Mouse (Mus musculus): Measurements from ENCODE around the gene Srpk3.

Gene Srpk3

DNA sequence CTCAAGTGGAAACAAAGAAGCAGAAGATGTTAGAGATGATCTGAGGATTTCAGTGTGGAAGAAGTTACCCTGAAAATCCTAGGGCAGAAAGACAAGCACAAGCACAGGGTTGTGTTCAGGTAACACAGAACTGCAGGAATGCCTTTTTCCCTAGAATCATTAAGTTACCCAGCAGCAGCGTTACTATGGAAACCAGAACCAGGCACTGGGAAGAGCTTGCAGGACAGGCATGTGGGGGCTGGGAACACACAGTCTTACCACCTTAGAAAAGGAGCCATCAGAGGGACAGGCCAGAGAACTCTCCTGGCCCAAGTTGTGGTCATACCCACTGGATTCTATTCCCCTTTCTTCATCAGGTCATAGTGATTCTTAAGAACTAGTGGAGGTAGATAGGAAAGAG, 31.6 kb downstream of the Srpk3 start:
- no peak for DNase-seq (ENCODE audit: low spot score)

DNA sequence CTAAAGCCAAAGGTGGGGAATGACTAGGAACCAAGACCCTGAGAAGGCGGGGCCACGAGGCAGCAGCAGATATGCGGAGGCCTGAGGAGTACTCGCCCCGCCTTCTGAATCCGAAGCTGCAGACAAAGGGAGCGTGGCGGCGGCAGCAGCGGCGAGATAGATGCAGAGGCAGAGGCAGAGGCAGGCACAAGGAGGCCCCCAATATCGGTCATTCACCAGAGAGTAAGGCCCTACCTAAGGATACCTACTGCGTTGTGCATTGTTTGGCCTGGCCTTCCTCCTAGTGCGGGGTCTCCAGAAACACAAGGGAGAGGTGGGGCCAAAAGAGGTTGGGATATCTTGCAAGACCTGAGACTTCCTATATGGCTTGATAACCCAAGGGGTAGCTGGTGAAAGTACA, 40.9 kb downstream of the Srpk3 start:
- no peak for DNase-seq (ENCODE audit: low spot score)

DNA sequence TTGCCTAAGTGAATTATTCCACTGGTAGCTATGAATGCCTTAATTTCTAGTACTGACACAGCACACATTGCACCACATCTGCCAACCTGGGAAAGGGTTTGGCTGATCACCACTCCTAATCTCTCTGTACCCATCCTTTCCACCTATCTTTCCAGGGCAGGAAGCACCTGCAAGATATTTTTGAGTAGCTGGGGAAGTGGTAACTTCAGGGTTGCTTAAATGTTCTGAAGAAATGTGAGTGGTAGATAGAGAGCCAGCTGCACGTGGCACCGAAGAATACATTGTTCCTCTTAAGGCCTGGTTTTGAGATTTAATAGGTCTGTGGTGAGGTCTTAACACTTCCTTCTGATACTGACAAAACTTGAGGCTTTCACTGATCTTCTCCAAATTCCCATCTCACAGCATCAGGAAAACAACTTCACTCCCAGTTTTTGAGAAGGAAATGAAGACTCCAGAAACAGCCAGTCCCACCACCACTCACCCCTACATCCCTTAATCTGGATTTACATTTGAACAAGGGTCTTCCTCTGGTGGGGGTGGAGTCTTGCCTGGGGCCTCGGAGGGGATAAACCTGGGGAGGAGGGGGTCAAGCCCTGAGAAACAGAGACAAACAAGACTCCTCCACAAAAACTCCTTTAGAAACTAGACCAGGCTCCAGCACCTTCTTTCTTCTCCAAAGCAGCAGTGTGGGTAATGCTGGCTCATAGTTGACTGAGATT, 42.5 kb downstream of the Srpk3 start:
- no peak for DNase-seq (ENCODE audit: low spot score)

DNA sequence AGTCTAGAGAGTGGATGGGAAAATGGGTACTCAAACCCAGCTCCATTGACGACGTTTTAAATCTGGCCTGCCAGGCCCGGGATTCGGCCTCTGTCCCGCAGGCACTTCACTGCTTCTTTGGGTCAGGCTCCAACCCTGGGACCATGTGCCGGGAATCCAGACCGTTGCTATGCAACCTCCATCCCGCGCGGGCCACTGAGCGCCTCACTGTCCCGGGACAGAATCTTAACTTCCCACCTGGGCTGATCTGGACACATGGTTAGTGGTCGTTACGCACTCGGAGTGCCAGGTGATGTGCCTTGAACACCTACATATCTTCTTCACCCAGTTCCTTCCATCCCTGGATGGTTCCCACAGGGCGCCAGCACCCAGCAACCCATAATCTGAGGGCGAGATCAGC, 49.5 kb downstream of the Srpk3 start:
- DNase-seq (ENCODE audit: low spot score): no peak

DNA sequence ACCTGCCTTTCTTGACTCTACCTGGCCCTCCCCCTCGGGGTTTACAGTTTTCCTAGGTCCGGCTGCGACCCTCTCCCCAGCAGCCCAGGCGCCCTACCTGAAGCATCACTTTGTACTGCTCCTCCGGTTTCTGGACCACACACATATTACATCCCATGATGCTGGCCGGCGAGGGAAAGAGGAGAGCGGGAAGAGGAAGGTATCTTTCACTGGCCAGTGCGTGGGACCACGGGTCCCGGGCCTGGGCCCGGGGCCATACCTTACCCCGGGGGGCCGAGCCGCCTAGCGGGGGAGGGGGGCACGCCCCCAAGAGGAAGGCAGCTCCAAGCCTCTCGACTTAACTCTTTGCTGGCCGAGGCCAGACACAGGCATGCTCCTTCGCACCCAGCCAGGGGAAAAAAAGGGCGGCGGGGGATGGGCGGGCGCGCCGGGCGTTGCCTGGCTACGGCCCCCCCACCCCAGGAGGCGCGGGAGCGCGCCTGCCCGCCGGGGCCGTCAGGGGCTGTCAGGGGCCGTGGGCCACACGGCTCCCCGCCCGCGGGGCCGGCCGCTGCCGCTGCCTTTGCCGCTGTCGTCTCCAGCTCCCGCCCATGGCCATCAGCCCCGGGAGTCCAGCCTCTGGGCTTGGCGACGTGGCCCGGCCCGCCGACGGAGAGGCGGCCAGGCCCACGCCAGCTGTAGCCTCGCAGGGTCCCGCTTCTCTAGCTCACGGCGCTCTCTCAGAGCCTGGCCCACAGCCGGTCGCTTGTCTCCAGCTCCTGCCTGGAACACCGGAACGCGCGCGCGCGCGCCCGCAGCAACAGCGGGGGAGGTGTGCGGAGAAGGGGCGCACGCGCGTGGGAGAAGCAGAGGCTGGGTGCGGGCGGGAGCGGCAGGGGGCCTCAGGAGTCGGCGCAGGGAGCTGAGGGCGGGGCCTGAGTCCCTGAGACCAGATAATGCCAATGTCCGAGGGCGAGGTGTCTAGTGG, 50.3 kb downstream of the Srpk3 start, which contains the start of gene Pdzd4:
Gene Pdzd4 (minus strand): TSS at position 785 of the 967 bp plus-strand sequence.
- peak; percentile 26 for DNase-seq (ENCODE audit: low spot score)
